Mouse (Mus musculus) mesoderm, embryonic 11.5 days (tissue): ENCODE data around the gene Trim42.

Experiments used
- DNase-seq: peaks from one replicate; pipeline ENCODE4 v3.0.0-alpha.2; 2012; ENCODE audit warnings: low read depth, low spot score

The Trim42 gene

GRCm38 (mm10) chr9:97369591-97369990 is at the start of gene Trim42:
Gene Trim42, minus strand, starts transcription at chr9:97369958.
- DNase-seq = no peak

- no peak for DNase-seq
Measured at GRCm38 (mm10) chr9:97414876-97415668, 45.3 kb upstream of the Trim42 start.

GRCm38 (mm10) chr9:97408142-97408541 is 38.4 kb upstream of the Trim42 start:
- DNase-seq = no peak

- DNase-seq = no peak
Measured at GRCm38 (mm10) chr9:97356441-97356840, 13.3 kb downstream of the Trim42 start.

- DNase-seq = peak; percentile 7
Measured at GRCm38 (mm10) chr9:97344767-97345297, 24.9 kb downstream of the Trim42 start.

- no peak for DNase-seq
Measured at GRCm38 (mm10) chr9:97341772-97342171, 28.0 kb downstream of the Trim42 start.

- peak; percentile 70 for DNase-seq
Measured at GRCm38 (mm10) chr9:97322846-97323245, 46.9 kb downstream of the Trim42 start.

GRCm38 (mm10) chr9:97322120-97322519 is 47.6 kb downstream of the Trim42 start:
- DNase-seq = no peak

- peak; percentile 18 for DNase-seq
Measured at GRCm38 (mm10) chr9:97315421-97316055, 54.2 kb downstream of the Trim42 start.

- DNase-seq = no peak
Measured at GRCm38 (mm10) chr9:97311614-97312013, 58.1 kb downstream of the Trim42 start.

- DNase-seq = no peak
Measured at GRCm38 (mm10) chr9:97309509-97310053, 60.2 kb downstream of the Trim42 start.

GRCm38 (mm10) chr9:97307705-97308485 is 61.9 kb downstream of the Trim42 start:
- DNase-seq = no peak
